Mouse (Mus musculus): ENCODE measurements around the gene Tinf2. TPM values are rescaled to one million over a fixed set of nuclear protein-coding genes. Genes with fewer than 3 reads are reported as not detected.

Tinf2 gene
- polyA plus RNA-seq, 1 experiment from 2014 or later: 25.6 TPM

- no peaks in the 10 kb centered on the region; the same call in 1 of the 2 replicates for H3K36me3 ChIP-seq (replicated peaks)
- ATAC-seq (replicated peaks): no peak
- peaks cover 13% of the 10 kb centered on the region for H3K4me1 ChIP-seq
- H3K4me3 ChIP-seq: no peak overlapping the region
- H3K9ac ChIP-seq: no peak overlapping the region
- WGBS: 86% methylated on average over 6 of the region's 6 CpGs
- no peaks in the 10 kb centered on the region for H3K9me3 ChIP-seq
- H3K4me2 ChIP-seq: no peak overlapping the region
- H3K27ac ChIP-seq: no peak overlapping the region
- H3K27me3 ChIP-seq (replicated peaks): no peaks in the 10 kb centered on the region
These were observed 38.1 kb upstream of the Tinf2 start for GRCm38 (mm10) chr14:55719737-55720136.

GRCm38 (mm10) chr14:55716884-55717283 lies 35.3 kb upstream of the Tinf2 start:
- Histone ChIP-seq H3K9ac (no peak overlapping the region), H3K4me1 (peaks cover 8% of the 10 kb centered on the region), H3K9me3 (no peaks in the 10 kb centered on the region), H3K36me3 (replicated peaks) (no peaks in the 10 kb centered on the region; the same call in 1 of the 2 replicates), H3K4me2 (no peak overlapping the region), H3K4me3 (no peak overlapping the region), H3K27me3 (replicated peaks) (peaks cover 3% of the 10 kb centered on the region; the same call in 1 of the 2 replicates), H3K27ac (no peak overlapping the region)
- ATAC-seq (replicated peaks): no peak
- WGBS: 86% methylated on average over 8 of the region's 8 CpGs

GRCm38 (mm10) chr14:55716271-55716670 lies 34.7 kb upstream of the Tinf2 start:
- WGBS: 95% methylated on average over 6 of the region's 6 CpGs

GRCm38 (mm10) chr14:55714893-55715292 lies 33.3 kb upstream of the Tinf2 start:
- 40% methylated on average over 6 of the region's 6 CpGs for WGBS

More at GRCm38 (mm10) chr14:55716271-55716670, 34.7 kb upstream of the Tinf2 start:
- no peak for ATAC-seq (replicated peaks)
- Histone ChIP-seq H3K27me3 (replicated peaks) (peaks cover 3% of the 10 kb centered on the region; the same call in 1 of the 2 replicates), H3K27ac (no peak overlapping the region), H3K9ac (no peak overlapping the region), H3K36me3 (replicated peaks) (no peaks in the 10 kb centered on the region; the same call in 1 of the 2 replicates), H3K4me3 (no peak overlapping the region), H3K4me1 (peaks cover 7% of the 10 kb centered on the region), H3K4me2 (no peak overlapping the region), H3K9me3 (no peaks in the 10 kb centered on the region)

GRCm38 (mm10) chr14:55713729-55714122 lies 32.1 kb upstream of the Tinf2 start, which contains the start of gene Tgm1:
Gene Tgm1 (minus strand): TSS chr14:55713926.
- no peaks in the 10 kb centered on the region for H3K4me1 ChIP-seq
- no peak for ATAC-seq (replicated peaks)
- no peak within 1 kb of the TSS for H3K27ac ChIP-seq
- H3K4me3 ChIP-seq: no peak within 1 kb of the TSS
- WGBS: 28% methylated on average over 4 of the region's 4 CpGs
- no peak within 1 kb of the TSS for H3K4me2 ChIP-seq
- H3K36me3 ChIP-seq (replicated peaks): no peaks in the 10 kb centered on the region; the same call in 1 of the 2 replicates
- no peaks in the 10 kb centered on the region for H3K9me3 ChIP-seq
- H3K9ac ChIP-seq: no peak within 1 kb of the TSS
- H3K27me3 ChIP-seq (replicated peaks): peaks cover 3% of the 10 kb centered on the region; the same call in 1 of the 2 replicates

More at GRCm38 (mm10) chr14:55714893-55715292, 33.3 kb upstream of the Tinf2 start:
- H3K36me3 ChIP-seq (replicated peaks): no peaks in the 10 kb centered on the region; the same call in 1 of the 2 replicates
- H3K27me3 ChIP-seq (replicated peaks): peaks cover 3% of the 10 kb centered on the region; the same call in 1 of the 2 replicates
- ATAC-seq (replicated peaks): no peak
- no peak overlapping the region for H3K4me3 ChIP-seq
- no peaks in the 10 kb centered on the region for H3K9me3 ChIP-seq
- no peaks in the 10 kb centered on the region for H3K4me1 ChIP-seq
- no peak overlapping the region for H3K9ac ChIP-seq
- no peak overlapping the region for H3K27ac ChIP-seq
- H3K4me2 ChIP-seq: no peak overlapping the region

- WGBS: 16% methylated on average over 25 of the region's 25 CpGs
These were observed 31.5 kb upstream of the Tinf2 start for GRCm38 (mm10) chr14:55713007-55713728.

GRCm38 (mm10) chr14:55711786-55712185 lies 30.2 kb upstream of the Tinf2 start:
- WGBS: 81% methylated on average over 7 of the region's 7 CpGs
- ATAC-seq (replicated peaks): no peak

More at GRCm38 (mm10) chr14:55713007-55713728, 31.5 kb upstream of the Tinf2 start:
- H3K27me3 ChIP-seq (replicated peaks): peaks cover 3% of the 10 kb centered on the region; the same call in 1 of the 2 replicates
- H3K4me1 ChIP-seq: no peaks in the 10 kb centered on the region
- no peak overlapping the region for H3K4me2 ChIP-seq
- no peak overlapping the region for H3K9ac ChIP-seq
- no peak overlapping the region for H3K4me3 ChIP-seq
- no peak for ATAC-seq (replicated peaks)
- H3K36me3 ChIP-seq (replicated peaks): no peaks in the 10 kb centered on the region; the same call in 1 of the 2 replicates
- H3K9me3 ChIP-seq: no peaks in the 10 kb centered on the region
- H3K27ac ChIP-seq: no peak overlapping the region

GRCm38 (mm10) chr14:55709509-55709908 lies 27.9 kb upstream of the Tinf2 start:
- no peaks in the 10 kb centered on the region for H3K9me3 ChIP-seq
- H3K27me3 ChIP-seq (replicated peaks): peaks cover 3% of the 10 kb centered on the region; the same call in 1 of the 2 replicates
- H3K4me3 ChIP-seq: no peak overlapping the region
- no peak overlapping the region for H3K4me2 ChIP-seq
- no peak for ATAC-seq (replicated peaks)
- H3K9ac ChIP-seq: no peak overlapping the region
- no peaks in the 10 kb centered on the region for H3K36me3 ChIP-seq (replicated peaks)
- 84% methylated on average over 4 of the region's 4 CpGs for WGBS
- no peaks in the 10 kb centered on the region for H3K4me1 ChIP-seq
- H3K27ac ChIP-seq: no peak overlapping the region

More at GRCm38 (mm10) chr14:55711786-55712185, 30.2 kb upstream of the Tinf2 start:
- Histone ChIP-seq H3K27me3 (replicated peaks) (peaks cover 3% of the 10 kb centered on the region; the same call in 1 of the 2 replicates), H3K4me3 (no peak overlapping the region), H3K4me1 (no peaks in the 10 kb centered on the region), H3K9me3 (no peaks in the 10 kb centered on the region), H3K27ac (no peak overlapping the region), H3K4me2 (no peak overlapping the region), H3K9ac (no peak overlapping the region), H3K36me3 (replicated peaks) (no peaks in the 10 kb centered on the region; the same call in 1 of the 2 replicates)

- 84% methylated on average over 5 of the region's 5 CpGs for WGBS
- Histone ChIP-seq H3K27ac (no peak overlapping the region), H3K4me3 (no peak overlapping the region), H3K36me3 (replicated peaks) (no peaks in the 10 kb centered on the region), H3K27me3 (replicated peaks) (no peaks in the 10 kb centered on the region), H3K4me1 (no peaks in the 10 kb centered on the region), H3K9me3 (no peaks in the 10 kb centered on the region), H3K4me2 (no peak overlapping the region), H3K9ac (no peak overlapping the region)
- ATAC-seq (replicated peaks): no peak
These were observed 25.8 kb upstream of the Tinf2 start for GRCm38 (mm10) chr14:55707397-55707796.

- no peak overlapping the region for H3K4me2 ChIP-seq
- ATAC-seq (replicated peaks): no peak
- WGBS: 88% methylated on average over 8 of the region's 8 CpGs
- H3K36me3 ChIP-seq (replicated peaks): no peaks in the 10 kb centered on the region
- H3K9ac ChIP-seq: no peak overlapping the region
- H3K4me3 ChIP-seq: no peak overlapping the region
- H3K9me3 ChIP-seq: no peaks in the 10 kb centered on the region
- no peak overlapping the region for H3K27ac ChIP-seq
- no peaks in the 10 kb centered on the region for H3K4me1 ChIP-seq
- no peaks in the 10 kb centered on the region for H3K27me3 ChIP-seq (replicated peaks)
These were observed 24.5 kb upstream of the Tinf2 start for GRCm38 (mm10) chr14:55706051-55706600.

- no peaks in the 10 kb centered on the region for H3K4me1 ChIP-seq
- H3K9ac ChIP-seq: no peak overlapping the region
- H3K4me3 ChIP-seq: no peak overlapping the region
- H3K27ac ChIP-seq: no peak overlapping the region
- no peaks in the 10 kb centered on the region for H3K27me3 ChIP-seq (replicated peaks)
- H3K36me3 ChIP-seq (replicated peaks): no peaks in the 10 kb centered on the region
- no peaks in the 10 kb centered on the region for H3K9me3 ChIP-seq
- ATAC-seq (replicated peaks): no peak
- 74% methylated on average over 6 of the region's 6 CpGs for WGBS
- no peak overlapping the region for H3K4me2 ChIP-seq
These were observed 21.1 kb upstream of the Tinf2 start for GRCm38 (mm10) chr14:55702761-55703160.

- Histone ChIP-seq H3K9me3 (no peaks in the 10 kb centered on the region), H3K4me3 (no peak overlapping the region), H3K9ac (no peak overlapping the region), H3K4me2 (no peak overlapping the region), H3K36me3 (replicated peaks) (no peaks in the 10 kb centered on the region), H3K27me3 (replicated peaks) (no peaks in the 10 kb centered on the region), H3K27ac (no peak overlapping the region), H3K4me1 (no peaks in the 10 kb centered on the region)
- no peak for ATAC-seq (replicated peaks)
- WGBS: 59% methylated on average over 9 of the region's 9 CpGs
These were observed 19.5 kb upstream of the Tinf2 start for GRCm38 (mm10) chr14:55701131-55701530.

Measured in midbrain, embryonic 15.5 days (tissue).